Mouse (Mus musculus): ENCODE measurements around the gene Krt80. TPM values are rescaled to one million over a fixed set of nuclear protein-coding genes. Genes with fewer than 3 reads are reported as not detected.
A peak's percentile ranks its signal among the peaks of the same experiment; 100 is the strongest.
"Not testable (repeated sequence)": the region's sequence is repeated elsewhere in the genome, so short reads cannot be mapped to it uniquely, and the experiment has no call there.

Gene Krt80
- polyA plus RNA-seq, 1 experiment from 2014 or later = not detected

DNA sequence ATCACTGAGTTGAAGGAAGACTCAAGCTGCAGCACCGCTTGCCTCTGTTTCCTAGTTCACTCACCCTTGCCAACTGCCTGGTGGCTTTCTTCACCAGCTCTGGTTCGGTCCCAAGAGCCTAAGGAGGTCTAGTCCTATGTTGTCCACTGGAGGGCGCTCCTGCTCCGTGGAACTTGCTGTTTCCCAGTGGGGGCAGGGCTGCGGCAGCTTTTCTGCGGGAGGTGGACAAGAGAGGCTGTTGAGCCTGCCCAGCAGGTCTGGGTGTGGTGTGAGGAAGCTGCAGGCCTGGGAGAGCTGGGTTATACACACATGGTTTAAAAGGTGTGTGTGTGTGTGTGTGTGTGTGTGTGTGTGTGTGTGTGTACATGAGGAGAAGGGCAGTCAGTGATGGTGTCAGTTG is 42.7 kb downstream of the Krt80 start:
- H3K4me2 ChIP-seq (ENCODE audit: low read length) = no peak overlapping the region
- ATAC-seq = no peak
- no peaks in the 10 kb centered on the region for H3K4me1 ChIP-seq (ENCODE audit: control insufficient read depth, insufficient read depth, low read length)
- no peak overlapping the region for H3K4me3 ChIP-seq (ENCODE audit: low read depth, low read length)
- H3K27me3 ChIP-seq (replicated peaks; ENCODE audit: control insufficient read depth, insufficient read depth, low read length) = no peaks in the 10 kb centered on the region
- H3K27ac ChIP-seq (ENCODE audit: low read depth, low read length) = no peak overlapping the region
- H3K36me3 ChIP-seq (ENCODE audit: control insufficient read depth, insufficient read depth, low read length) = no peaks in the 10 kb centered on the region
- H3K9me3 ChIP-seq (replicated peaks; ENCODE audit: control insufficient read depth, low read length) = no peaks in the 10 kb centered on the region
- H3K9ac ChIP-seq (ENCODE audit: low read length) = no peak overlapping the region
- 5% methylated on average over 6 of the region's 6 CpGs for WGBS
- peak; percentile 62 for DNase-seq (ENCODE audit: low spot score)

DNA sequence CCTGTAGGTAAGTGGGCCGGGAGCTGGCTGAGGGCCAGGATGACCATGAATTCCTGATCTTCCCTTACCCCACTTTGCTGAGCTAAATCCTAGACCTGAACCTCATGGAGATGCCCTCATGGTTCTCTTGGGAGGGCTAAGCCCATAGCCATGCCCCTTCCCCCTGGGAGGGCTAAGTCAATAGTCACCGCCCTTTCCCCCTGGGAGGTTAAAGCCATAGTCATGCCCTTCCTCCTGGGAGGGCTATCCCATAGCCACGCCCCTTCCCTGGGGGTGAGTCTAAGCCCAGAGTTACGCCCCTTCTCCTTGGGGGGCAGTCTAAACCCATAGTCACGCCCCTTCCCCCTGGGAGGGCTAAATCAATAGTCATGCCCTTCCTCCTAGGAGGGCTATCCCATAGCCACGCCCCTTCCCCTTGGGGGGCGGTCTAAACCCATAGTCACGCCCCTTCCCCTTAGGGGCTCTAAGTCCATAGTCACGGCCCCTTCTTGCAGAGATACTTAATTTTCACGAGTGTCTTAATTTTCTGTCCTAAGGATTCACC is 43.9 kb downstream of the Krt80 start:
- no peak for DNase-seq (ENCODE audit: low spot score)
- H3K36me3 ChIP-seq (ENCODE audit: control insufficient read depth, insufficient read depth, low read length) = no peaks in the 10 kb centered on the region

DNA sequence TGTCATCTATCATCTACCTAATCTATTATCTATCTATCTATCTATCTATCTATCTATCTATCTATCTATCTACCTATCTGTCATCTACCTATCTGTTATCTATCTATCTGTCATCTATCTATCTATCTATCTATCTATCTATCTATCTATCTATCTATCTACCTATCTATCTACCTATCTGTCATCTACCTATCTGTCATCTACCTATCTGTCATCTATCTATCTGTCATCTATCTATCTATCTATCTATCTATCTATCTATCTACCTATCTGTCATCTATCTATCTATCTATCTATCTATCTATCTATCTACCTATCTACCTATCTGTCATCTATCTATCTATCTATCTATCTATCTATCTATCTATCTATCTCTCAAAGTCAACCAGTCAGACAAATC is 45.6 kb downstream of the Krt80 start:
- H3K9ac ChIP-seq (ENCODE audit: low read length); H3K4me2 ChIP-seq (ENCODE audit: low read length); H3K4me3 ChIP-seq (ENCODE audit: low read depth, low read length); H3K4me1 ChIP-seq (ENCODE audit: control insufficient read depth, insufficient read depth, low read length); H3K36me3 ChIP-seq (ENCODE audit: control insufficient read depth, insufficient read depth, low read length); ATAC-seq; H3K27me3 ChIP-seq (replicated peaks; ENCODE audit: control insufficient read depth, insufficient read depth, low read length); H3K9me3 ChIP-seq (replicated peaks; ENCODE audit: control insufficient read depth, low read length); DNase-seq (ENCODE audit: low spot score); H3K27ac ChIP-seq (ENCODE audit: low read depth, low read length): not testable (repeated sequence)

More for the DNA sequence above, 43.9 kb downstream of the Krt80 start:
- ATAC-seq = no peak
- Histone ChIP-seq H3K27ac (ENCODE audit: low read depth, low read length) (no peak overlapping the region), H3K4me2 (ENCODE audit: low read length) (no peak overlapping the region), H3K4me1 (ENCODE audit: control insufficient read depth, insufficient read depth, low read length) (no peaks in the 10 kb centered on the region), H3K9me3 (replicated peaks; ENCODE audit: control insufficient read depth, low read length) (no peaks in the 10 kb centered on the region), H3K27me3 (replicated peaks; ENCODE audit: control insufficient read depth, insufficient read depth, low read length) (no peaks in the 10 kb centered on the region), H3K4me3 (ENCODE audit: low read depth, low read length) (no peak overlapping the region), H3K9ac (ENCODE audit: low read length) (no peak overlapping the region)
- WGBS = 35% methylated on average over 10 of the region's 10 CpGs

DNA sequence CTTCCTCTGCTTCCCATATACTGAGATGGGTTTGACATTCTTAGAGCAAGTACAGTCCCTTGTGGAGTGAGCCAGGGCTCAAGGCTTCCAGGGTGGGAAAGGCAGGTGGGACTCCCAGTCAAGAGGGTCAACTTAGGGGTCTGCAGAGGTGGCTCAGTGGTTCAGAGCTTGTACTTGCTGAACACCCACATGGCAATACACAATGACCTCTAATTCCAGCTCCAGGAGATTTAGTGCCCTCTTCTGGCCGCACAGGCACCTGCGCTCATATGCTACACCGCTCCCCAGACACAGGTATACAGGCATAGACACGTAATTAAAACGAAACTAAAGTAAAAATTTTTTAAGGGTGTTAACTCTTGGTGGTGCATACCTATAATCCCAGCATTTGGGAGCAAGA is 46.5 kb downstream of the Krt80 start:
- Histone ChIP-seq H3K4me3 (ENCODE audit: low read depth, low read length) (no peak overlapping the region), H3K9ac (ENCODE audit: low read length) (no peak overlapping the region), H3K4me2 (ENCODE audit: low read length) (no peak overlapping the region), H3K27me3 (replicated peaks; ENCODE audit: control insufficient read depth, insufficient read depth, low read length) (no peaks in the 10 kb centered on the region), H3K27ac (ENCODE audit: low read depth, low read length) (no peak overlapping the region), H3K36me3 (ENCODE audit: control insufficient read depth, insufficient read depth, low read length) (no peaks in the 10 kb centered on the region), H3K9me3 (replicated peaks; ENCODE audit: control insufficient read depth, low read length) (no peaks in the 10 kb centered on the region), H3K4me1 (ENCODE audit: control insufficient read depth, insufficient read depth, low read length) (no peaks in the 10 kb centered on the region)
- ATAC-seq = no peak
- DNase-seq (ENCODE audit: low spot score) = no peak
- WGBS = 95% methylated on average over 5 of the region's 5 CpGs

DNA sequence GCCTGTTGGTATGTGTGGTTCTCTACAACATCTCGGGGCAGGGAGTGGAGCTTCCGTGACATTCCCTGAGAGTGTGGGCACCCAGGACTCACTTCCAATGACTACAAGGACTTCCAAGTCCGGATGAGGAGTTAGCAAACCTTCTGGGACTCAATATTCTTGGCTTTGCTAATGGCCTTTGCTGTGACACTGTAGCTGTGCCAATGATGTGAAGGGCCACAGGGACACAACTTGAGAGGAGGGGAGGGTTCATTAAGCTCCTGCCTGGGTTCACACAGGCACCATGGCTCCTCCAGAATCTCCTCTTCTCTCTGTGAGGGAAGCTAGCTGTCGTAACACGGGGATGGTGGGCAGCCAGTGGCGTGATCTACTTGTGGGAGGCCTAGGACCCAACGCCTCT is 47.3 kb downstream of the Krt80 start:
- Histone ChIP-seq H3K27ac (ENCODE audit: low read depth, low read length) (no peak overlapping the region), H3K4me3 (ENCODE audit: low read depth, low read length) (no peak overlapping the region), H3K9ac (ENCODE audit: low read length) (no peak overlapping the region), H3K9me3 (replicated peaks; ENCODE audit: control insufficient read depth, low read length) (no peaks in the 10 kb centered on the region), H3K27me3 (replicated peaks; ENCODE audit: control insufficient read depth, insufficient read depth, low read length) (no peaks in the 10 kb centered on the region), H3K36me3 (ENCODE audit: control insufficient read depth, insufficient read depth, low read length) (no peaks in the 10 kb centered on the region), H3K4me1 (ENCODE audit: control insufficient read depth, insufficient read depth, low read length) (no peaks in the 10 kb centered on the region), H3K4me2 (ENCODE audit: low read length) (no peak overlapping the region)
- ATAC-seq = no peak
- DNase-seq (ENCODE audit: low spot score) = no peak
- 95% methylated on average over 7 of the region's 7 CpGs for WGBS

DNA sequence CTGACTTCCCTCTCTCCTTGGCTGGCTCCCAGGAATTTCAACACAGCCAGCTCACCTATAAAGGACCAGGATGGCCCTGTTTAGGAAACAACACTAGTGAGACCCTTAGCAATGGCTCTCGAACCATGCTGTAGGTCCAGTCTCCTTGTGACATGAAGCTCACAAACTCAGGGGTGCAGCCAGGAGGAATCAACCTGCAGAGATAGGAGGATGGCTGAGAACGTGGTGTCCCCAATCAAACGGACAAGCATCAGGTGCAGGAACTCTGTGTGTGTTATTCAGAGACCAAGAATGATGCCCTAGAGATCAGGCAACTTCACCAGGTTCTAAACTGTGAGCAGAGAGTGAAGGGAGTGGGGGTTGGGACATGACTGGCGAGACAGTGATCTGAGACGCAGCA is 47.9 kb downstream of the Krt80 start:
- H3K9ac ChIP-seq (ENCODE audit: low read length) = no peak overlapping the region
- no peaks in the 10 kb centered on the region for H3K36me3 ChIP-seq (ENCODE audit: control insufficient read depth, insufficient read depth, low read length)
- ATAC-seq = no peak
- no peaks in the 10 kb centered on the region for H3K27me3 ChIP-seq (replicated peaks; ENCODE audit: control insufficient read depth, insufficient read depth, low read length)
- H3K4me3 ChIP-seq (ENCODE audit: low read depth, low read length) = no peak overlapping the region
- DNase-seq (ENCODE audit: low spot score) = no peak
- no peaks in the 10 kb centered on the region for H3K9me3 ChIP-seq (replicated peaks; ENCODE audit: control insufficient read depth, low read length)
- H3K4me1 ChIP-seq (ENCODE audit: control insufficient read depth, insufficient read depth, low read length) = no peaks in the 10 kb centered on the region
- no peak overlapping the region for H3K27ac ChIP-seq (ENCODE audit: low read depth, low read length)
- no peak overlapping the region for H3K4me2 ChIP-seq (ENCODE audit: low read length)
- WGBS = 84% methylated on average over 5 of the region's 5 CpGs

DNA sequence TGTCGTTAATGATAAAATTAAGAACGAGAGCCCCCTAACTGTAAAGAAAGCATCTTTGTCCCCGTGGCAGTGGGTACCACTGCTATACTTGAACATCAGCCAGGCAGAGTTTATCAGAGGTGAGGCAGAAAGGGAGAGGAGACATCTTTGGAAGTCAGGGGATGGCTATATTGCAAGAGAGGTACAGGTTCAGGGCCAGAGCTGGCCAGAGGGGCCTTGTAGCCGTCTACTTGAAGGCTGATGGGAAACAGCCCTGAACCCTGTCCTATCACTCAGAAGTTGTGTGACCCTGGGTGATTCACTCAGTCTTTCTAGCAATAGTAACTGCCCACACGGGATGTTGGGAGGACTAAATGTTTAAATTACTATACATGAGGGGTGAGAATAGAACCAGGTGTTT is 48.8 kb downstream of the Krt80 start:
- WGBS = 67% methylated on average over 5 of the region's 5 CpGs
- Histone ChIP-seq H3K27me3 (replicated peaks; ENCODE audit: control insufficient read depth, insufficient read depth, low read length) (no peaks in the 10 kb centered on the region), H3K9me3 (replicated peaks; ENCODE audit: control insufficient read depth, low read length) (no peaks in the 10 kb centered on the region), H3K4me3 (ENCODE audit: low read depth, low read length) (no peak overlapping the region), H3K4me1 (ENCODE audit: control insufficient read depth, insufficient read depth, low read length) (peaks cover 6% of the 10 kb centered on the region; the same call in 1 of the 2 replicates), H3K9ac (ENCODE audit: low read length) (no peak overlapping the region), H3K36me3 (ENCODE audit: control insufficient read depth, insufficient read depth, low read length) (no peaks in the 10 kb centered on the region), H3K27ac (ENCODE audit: low read depth, low read length) (no peak overlapping the region), H3K4me2 (ENCODE audit: low read length) (no peak overlapping the region)
- DNase-seq (ENCODE audit: low spot score) = no peak
- ATAC-seq = no peak

DNA sequence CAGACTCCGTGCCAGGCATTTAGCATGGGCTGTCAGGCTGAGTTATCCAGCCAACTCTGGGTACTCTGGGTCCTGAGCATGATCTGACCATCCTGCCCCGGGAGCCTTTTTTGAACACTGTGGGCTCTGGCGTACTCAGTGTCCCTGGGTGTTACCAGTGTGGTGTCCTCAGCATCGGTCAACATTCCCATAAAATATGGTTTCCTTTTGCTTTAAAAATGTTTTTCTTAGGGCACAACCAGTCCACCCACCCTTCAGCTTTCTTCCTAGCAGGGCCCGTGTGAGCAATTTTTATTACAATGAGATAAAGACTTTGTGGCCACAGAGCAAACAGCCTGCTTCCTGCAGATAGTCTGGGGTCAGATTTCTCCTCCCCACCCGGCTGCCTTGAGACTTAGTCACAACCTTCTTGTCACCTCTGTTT is 49.3 kb downstream of the Krt80 start:
- H3K9me3 ChIP-seq (replicated peaks; ENCODE audit: control insufficient read depth, low read length) = no peaks in the 10 kb centered on the region
- H3K4me3 ChIP-seq (ENCODE audit: low read depth, low read length) = no peak overlapping the region
- ATAC-seq (no peak), DNase-seq (ENCODE audit: low spot score) (no peak)
- WGBS = 75% methylated on average over 6 of the region's 6 CpGs
- H3K27me3 ChIP-seq (replicated peaks; ENCODE audit: control insufficient read depth, insufficient read depth, low read length) = no peaks in the 10 kb centered on the region
- H3K4me1 ChIP-seq (ENCODE audit: control insufficient read depth, insufficient read depth, low read length) = peaks cover 6% of the 10 kb centered on the region; the same call in 1 of the 2 replicates
- H3K36me3 ChIP-seq (ENCODE audit: control insufficient read depth, insufficient read depth, low read length) = no peaks in the 10 kb centered on the region
- no peak overlapping the region for H3K27ac ChIP-seq (ENCODE audit: low read depth, low read length)
- no peak overlapping the region for H3K9ac ChIP-seq (ENCODE audit: low read length)
- H3K4me2 ChIP-seq (ENCODE audit: low read length) = no peak overlapping the region

DNA sequence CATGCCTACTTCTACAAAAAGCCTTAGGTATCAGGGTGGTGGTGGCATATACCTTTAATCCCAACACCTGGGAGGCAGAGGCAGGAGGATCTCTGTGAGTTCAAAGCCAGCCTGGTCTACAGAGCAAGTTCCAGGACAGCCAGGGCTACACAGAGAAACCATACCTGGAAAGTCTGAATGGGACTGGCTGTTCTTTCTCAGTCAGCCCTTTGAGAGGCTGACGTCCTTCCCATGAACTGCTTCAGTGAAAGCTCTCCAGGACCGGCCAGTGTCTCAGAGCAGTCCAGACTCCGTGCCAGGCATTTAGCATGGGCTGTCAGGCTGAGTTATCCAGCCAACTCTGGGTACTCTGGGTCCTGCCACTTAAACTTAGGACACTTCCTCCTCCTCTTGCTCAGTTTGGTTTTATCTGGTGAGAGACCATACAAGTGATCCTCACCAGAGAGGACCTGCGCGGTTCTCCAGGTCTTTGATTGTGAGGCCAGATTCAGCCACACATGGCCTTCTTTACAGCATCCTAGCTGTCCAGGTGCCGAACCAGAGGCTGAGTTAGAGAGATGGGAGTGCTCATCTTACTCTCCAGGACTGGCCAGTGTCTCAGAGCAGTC is 49.8 kb downstream of the Krt80 start:
- no peaks in the 10 kb centered on the region for H3K36me3 ChIP-seq (ENCODE audit: control insufficient read depth, insufficient read depth, low read length)
- H3K9ac ChIP-seq (ENCODE audit: low read length) = no peak overlapping the region
- no peak overlapping the region for H3K4me2 ChIP-seq (ENCODE audit: low read length)
- WGBS = 86% methylated on average over 6 of the region's 6 CpGs
- no peak overlapping the region for H3K4me3 ChIP-seq (ENCODE audit: low read depth, low read length)
- H3K27me3 ChIP-seq (replicated peaks; ENCODE audit: control insufficient read depth, insufficient read depth, low read length) = no peaks in the 10 kb centered on the region
- ATAC-seq (no peak), DNase-seq (ENCODE audit: low spot score) (no peak)
- no peaks in the 10 kb centered on the region for H3K9me3 ChIP-seq (replicated peaks; ENCODE audit: control insufficient read depth, low read length)
- no peak overlapping the region for H3K27ac ChIP-seq (ENCODE audit: low read depth, low read length)
- peaks cover 6% of the 10 kb centered on the region; the same call in 1 of the 2 replicates for H3K4me1 ChIP-seq (ENCODE audit: control insufficient read depth, insufficient read depth, low read length)

All from forebrain, embryonic 14.5 days (tissue).